Mouse (Mus musculus): ENCODE measurements at regions not wholly inside any gene's neighbourhood (a gene's known extent, or its start where the extent isn't known, plus 50 kb on each side); places are given as distances from the start of the nearest gene placed in this dataset.

DNA sequence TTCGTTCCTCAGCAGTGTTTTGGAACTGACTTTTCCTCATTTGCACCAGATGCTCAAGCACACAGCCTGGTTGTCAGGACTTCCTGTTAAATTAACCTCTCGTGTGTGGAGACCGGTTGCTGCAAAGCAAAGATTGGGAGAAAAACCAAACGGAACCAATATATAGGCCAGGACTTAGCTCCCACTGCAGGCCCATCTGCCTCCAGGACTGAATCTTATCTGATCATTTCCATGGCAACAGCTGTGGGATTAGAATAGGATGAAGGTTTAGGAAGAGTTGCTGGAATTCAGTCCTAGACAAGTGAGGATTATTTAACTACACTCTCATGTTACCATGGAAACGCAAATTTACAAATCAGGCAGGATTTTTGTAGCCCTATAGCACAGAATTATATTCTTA, 154.4 kb upstream of the Slco3a1 start:
- WGBS, result 79% methylated on average over 5 of the region's 5 CpGs
- no peaks in the 10 kb centered on the region for H3K27me3 ChIP-seq (ENCODE audit: control insufficient read depth, insufficient read depth, low read length)
- H3K4me3 ChIP-seq (ENCODE audit: control insufficient read depth, insufficient read depth, low read length), result no peak overlapping the region
- H3K27ac ChIP-seq (ENCODE audit: control insufficient read depth, insufficient read depth, low read length), result no peak overlapping the region
- TF ChIP-seq POLR2A (IDR thresholded peaks at IDR 0.05; ENCODE audit: control insufficient read depth, extremely low read depth, insufficient read depth, low read length, poor library complexity) (no peak), CTCF (IDR thresholded peaks at IDR 0.05; ENCODE audit: borderline replicate concordance, control insufficient read depth, extremely low read depth, insufficient read depth, low read length, poor library complexity) (no peak)
- no peaks in the 10 kb centered on the region for H3K36me3 ChIP-seq (ENCODE audit: control insufficient read depth, insufficient read depth, low read length)
- DNase-seq, result no peak
- no peaks in the 10 kb centered on the region for H3K4me1 ChIP-seq (replicated peaks; ENCODE audit: control insufficient read depth, insufficient read depth, low read length)

DNA sequence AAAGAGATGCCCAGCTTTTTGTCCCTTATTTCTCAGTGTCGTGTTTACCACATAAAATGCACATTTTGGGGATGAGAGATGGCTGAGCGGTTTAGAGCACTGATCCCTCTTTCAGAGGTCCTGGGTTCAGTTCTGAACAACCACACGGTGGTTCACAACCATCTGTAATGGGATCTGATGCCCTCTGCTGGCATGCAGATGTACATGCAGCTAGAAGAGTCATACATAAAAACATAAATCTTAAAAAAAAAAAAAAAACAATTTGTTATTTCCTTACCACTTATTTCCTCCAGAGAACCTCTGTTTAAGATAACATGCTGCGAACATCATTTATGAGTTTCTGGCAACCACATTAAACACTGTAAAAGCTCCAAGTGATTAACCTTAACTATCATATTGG, 149.0 kb upstream of the Slco3a1 start:
- no peak for TF ChIP-seq POLR2A (IDR thresholded peaks at IDR 0.05; ENCODE audit: control insufficient read depth, extremely low read depth, insufficient read depth, low read length, poor library complexity)
- no peak for TF ChIP-seq CTCF (IDR thresholded peaks at IDR 0.05; ENCODE audit: borderline replicate concordance, control insufficient read depth, extremely low read depth, insufficient read depth, low read length, poor library complexity)
- 82% methylated on average over 4 of the region's 4 CpGs for WGBS
- Histone ChIP-seq H3K4me3 (ENCODE audit: control insufficient read depth, insufficient read depth, low read length) (no peak overlapping the region), H3K4me1 (replicated peaks; ENCODE audit: control insufficient read depth, insufficient read depth, low read length) (0 out of 2 replicates have a peak, but pooled peaks cover 3% of the 10 kb centered on the region), H3K27me3 (ENCODE audit: control insufficient read depth, insufficient read depth, low read length) (no peaks in the 10 kb centered on the region), H3K36me3 (ENCODE audit: control insufficient read depth, insufficient read depth, low read length) (no peaks in the 10 kb centered on the region), H3K27ac (ENCODE audit: control insufficient read depth, insufficient read depth, low read length) (no peak overlapping the region)
- no peak for DNase-seq

GRCm38 (mm10) chr7:74697794-74698354, 143.3 kb upstream of the Slco3a1 start:
- H3K4me3 ChIP-seq (ENCODE audit: control insufficient read depth, insufficient read depth, low read length), result no peak overlapping the region
- WGBS, result 5% methylated on average over 3 of the region's 3 CpGs

DNA sequence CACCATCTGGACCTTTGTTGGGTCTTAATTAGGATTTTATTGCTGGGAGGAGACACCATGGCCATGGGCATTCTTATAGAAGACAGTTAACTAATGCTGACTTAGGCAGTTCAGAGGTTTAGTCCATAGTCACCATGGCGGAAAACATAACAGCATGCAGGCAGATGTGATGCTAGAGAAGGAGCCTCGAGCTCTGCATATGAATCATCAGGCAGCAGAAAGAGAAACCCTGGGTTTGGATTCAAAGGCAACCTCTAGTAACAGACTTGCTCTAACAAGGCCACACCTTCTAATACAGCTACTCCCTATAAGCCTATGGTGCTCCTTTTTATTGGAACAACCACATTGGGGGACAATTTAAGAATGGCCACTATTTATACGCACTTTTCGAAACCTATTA, 141.7 kb upstream of the Slco3a1 start:
- Histone ChIP-seq H3K27me3 (ENCODE audit: control insufficient read depth, insufficient read depth, low read length) (no peaks in the 10 kb centered on the region), H3K4me1 (replicated peaks; ENCODE audit: control insufficient read depth, insufficient read depth, low read length) (peaks cover 15% of the 10 kb centered on the region), H3K36me3 (ENCODE audit: control insufficient read depth, insufficient read depth, low read length) (no peaks in the 10 kb centered on the region), H3K27ac (ENCODE audit: control insufficient read depth, insufficient read depth, low read length) (no peak overlapping the region), H3K4me3 (ENCODE audit: control insufficient read depth, insufficient read depth, low read length) (no peak overlapping the region)
- no peak for TF ChIP-seq POLR2A (IDR thresholded peaks at IDR 0.05; ENCODE audit: control insufficient read depth, extremely low read depth, insufficient read depth, low read length, poor library complexity)
- TF ChIP-seq CTCF (IDR thresholded peaks at IDR 0.05; ENCODE audit: borderline replicate concordance, control insufficient read depth, extremely low read depth, insufficient read depth, low read length, poor library complexity), result no peak
- DNase-seq, result no peak
- 93% methylated on average over 4 of the region's 4 CpGs for WGBS

More at GRCm38 (mm10) chr7:74697794-74698354, 143.3 kb upstream of the Slco3a1 start:
- DNase-seq, result no peak
- TF ChIP-seq POLR2A (IDR thresholded peaks at IDR 0.05; ENCODE audit: control insufficient read depth, extremely low read depth, insufficient read depth, low read length, poor library complexity) (no peak), CTCF (IDR thresholded peaks at IDR 0.05; ENCODE audit: borderline replicate concordance, control insufficient read depth, extremely low read depth, insufficient read depth, low read length, poor library complexity) (no peak)
- Histone ChIP-seq H3K36me3 (ENCODE audit: control insufficient read depth, insufficient read depth, low read length) (no peaks in the 10 kb centered on the region), H3K27ac (ENCODE audit: control insufficient read depth, insufficient read depth, low read length) (peak overlapping the region; percentile 0; the same call in 1 of the 2 replicates), H3K4me1 (replicated peaks; ENCODE audit: control insufficient read depth, insufficient read depth, low read length) (peaks cover 11% of the 10 kb centered on the region), H3K27me3 (ENCODE audit: control insufficient read depth, insufficient read depth, low read length) (no peaks in the 10 kb centered on the region)

DNA sequence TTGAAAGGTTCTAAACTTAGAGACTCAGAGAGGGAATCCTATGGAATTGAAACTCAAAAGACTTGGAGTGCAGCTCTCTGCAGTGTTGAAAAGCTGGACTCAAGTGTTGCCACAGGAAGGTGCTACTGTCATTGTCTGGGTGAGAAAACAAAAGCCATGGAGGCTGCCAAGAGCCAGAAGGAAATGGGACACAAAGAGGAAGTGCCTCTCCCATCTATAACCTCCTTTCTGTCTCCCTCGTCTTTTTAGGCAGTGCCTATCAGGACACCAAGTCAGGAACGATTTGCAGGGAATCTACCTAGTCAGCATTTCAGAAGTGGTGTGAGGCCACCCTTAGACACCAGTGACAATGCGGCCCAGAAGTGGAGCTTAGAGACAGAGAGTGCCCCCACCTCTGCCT, 138.5 kb upstream of the Slco3a1 start:
- WGBS, result 58% methylated on average over 3 of the region's 3 CpGs
- H3K27me3 ChIP-seq (ENCODE audit: control insufficient read depth, insufficient read depth, low read length), result no peaks in the 10 kb centered on the region
- no peak overlapping the region for H3K27ac ChIP-seq (ENCODE audit: control insufficient read depth, insufficient read depth, low read length)
- H3K4me3 ChIP-seq (ENCODE audit: control insufficient read depth, insufficient read depth, low read length), result no peak overlapping the region
- TF ChIP-seq POLR2A (IDR thresholded peaks at IDR 0.05; ENCODE audit: control insufficient read depth, extremely low read depth, insufficient read depth, low read length, poor library complexity) (no peak), CTCF (IDR thresholded peaks at IDR 0.05; ENCODE audit: borderline replicate concordance, control insufficient read depth, extremely low read depth, insufficient read depth, low read length, poor library complexity) (no peak)
- DNase-seq, result no peak
- no peaks in the 10 kb centered on the region for H3K36me3 ChIP-seq (ENCODE audit: control insufficient read depth, insufficient read depth, low read length)
- peaks cover 13% of the 10 kb centered on the region for H3K4me1 ChIP-seq (replicated peaks; ENCODE audit: control insufficient read depth, insufficient read depth, low read length)

DNA sequence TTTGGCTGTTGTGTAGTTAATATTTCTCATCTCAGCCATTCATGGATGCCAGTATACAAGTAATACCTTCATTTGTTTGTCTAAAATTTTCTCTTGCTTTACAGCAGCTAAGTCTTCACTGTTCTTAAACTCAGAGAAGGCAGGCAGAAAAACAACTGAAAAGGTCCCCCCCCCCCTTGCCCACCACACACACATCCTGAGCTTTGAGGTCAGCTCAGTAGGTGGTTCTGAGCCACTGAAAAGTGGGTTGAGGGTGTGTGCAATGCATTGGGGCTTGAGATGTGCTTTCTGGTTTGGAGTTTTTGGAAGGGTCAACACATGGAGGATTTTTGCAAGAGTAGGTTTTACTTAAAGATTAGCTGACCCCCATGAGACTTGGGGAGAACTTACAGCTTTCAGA, 136.1 kb upstream of the Slco3a1 start:
- no peak overlapping the region; the same call in 1 of the 2 replicates for H3K27ac ChIP-seq (ENCODE audit: control insufficient read depth, insufficient read depth, low read length)
- TF ChIP-seq POLR2A (IDR thresholded peaks at IDR 0.05; ENCODE audit: control insufficient read depth, extremely low read depth, insufficient read depth, low read length, poor library complexity) (no peak), CTCF (IDR thresholded peaks at IDR 0.05; ENCODE audit: borderline replicate concordance, control insufficient read depth, extremely low read depth, insufficient read depth, low read length, poor library complexity) (no peak)
- peak; percentile 23 for DNase-seq

More for the DNA sequence above, 136.1 kb upstream of the Slco3a1 start:
- Histone ChIP-seq H3K4me3 (ENCODE audit: control insufficient read depth, insufficient read depth, low read length) (no peak overlapping the region), H3K27me3 (ENCODE audit: control insufficient read depth, insufficient read depth, low read length) (no peaks in the 10 kb centered on the region), H3K36me3 (ENCODE audit: control insufficient read depth, insufficient read depth, low read length) (no peaks in the 10 kb centered on the region), H3K4me1 (replicated peaks; ENCODE audit: control insufficient read depth, insufficient read depth, low read length) (peaks cover 13% of the 10 kb centered on the region)

All from thymus, adult 2 months (tissue).